Mouse (Mus musculus) testis, adult 2 months (tissue): Measurements from ENCODE around the gene Pdia5.

ENCODE experiments used
- CTCF ChIP-seq: fragments of 200-500 bp; IDR thresholded peaks from 2 replicates; pipeline ENCODE4 v1.5.1; 2012; ENCODE audit warnings: low read depth, mild to moderate bottlenecking, inconsistent platforms, low read length, moderate library complexity; ENCODE audit not compliant: control insufficient read depth, insufficient read depth, insufficient replicate concordance
- POLR2A ChIP-seq: fragments of 200-500 bp; IDR thresholded peaks from 2 replicates; pipeline ENCODE4 v1.6.1; 2012; ENCODE audit warnings: low read depth, mild to moderate bottlenecking, inconsistent platforms, low read length, moderate library complexity; ENCODE audit not compliant: control insufficient read depth

- TF ChIP-seq POLR2A (no peak), CTCF (no peak)
Measured at GRCm38 (mm10) chr16:35509331-35510070, 18.8 kb upstream of the Pdia5 start.
